Mouse (Mus musculus): ENCODE results near the gene Gm17728. TPM values are rescaled to one million over a fixed set of nuclear protein-coding genes. Genes with fewer than 3 reads are reported as not detected.

Gene Gm17728
- polyA plus RNA-seq, 1 experiment from 2014 or later: not detected

DNA sequence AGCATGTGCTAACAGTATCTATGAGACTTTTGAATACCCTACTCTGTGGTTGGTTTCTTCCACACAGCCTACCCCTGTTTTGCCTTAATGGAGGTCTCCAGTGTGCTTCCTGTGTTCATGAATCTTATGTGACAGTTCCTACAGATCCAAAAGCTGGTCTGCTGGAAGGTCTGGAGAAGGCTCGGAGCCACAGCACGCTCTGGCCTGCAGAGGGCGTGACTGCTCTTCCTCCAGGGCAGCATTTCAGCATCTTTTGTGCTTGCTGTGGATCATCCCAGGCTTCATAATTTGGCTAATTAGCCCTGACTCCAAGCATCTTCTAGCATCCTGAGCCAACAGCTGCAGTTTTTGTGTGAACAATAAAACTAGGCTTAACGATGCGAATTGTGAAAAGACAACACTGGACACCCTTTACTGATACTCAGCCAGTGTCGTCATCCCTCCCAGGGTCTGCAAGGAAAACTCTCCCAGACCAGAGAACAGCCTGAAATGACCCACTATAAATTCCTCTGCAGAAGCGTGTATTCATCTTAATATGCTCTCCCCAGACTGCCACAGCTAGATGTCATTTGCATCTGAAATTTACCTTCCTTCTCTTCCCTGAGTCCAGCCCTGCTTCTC is 6.6 kb downstream of the Gm17728 start:
- TF ChIP-seq EP300 (IDR thresholded peaks at IDR 0.05) (no peak), CTCF (IDR thresholded peaks at IDR 0.05) (no peak)

DNA sequence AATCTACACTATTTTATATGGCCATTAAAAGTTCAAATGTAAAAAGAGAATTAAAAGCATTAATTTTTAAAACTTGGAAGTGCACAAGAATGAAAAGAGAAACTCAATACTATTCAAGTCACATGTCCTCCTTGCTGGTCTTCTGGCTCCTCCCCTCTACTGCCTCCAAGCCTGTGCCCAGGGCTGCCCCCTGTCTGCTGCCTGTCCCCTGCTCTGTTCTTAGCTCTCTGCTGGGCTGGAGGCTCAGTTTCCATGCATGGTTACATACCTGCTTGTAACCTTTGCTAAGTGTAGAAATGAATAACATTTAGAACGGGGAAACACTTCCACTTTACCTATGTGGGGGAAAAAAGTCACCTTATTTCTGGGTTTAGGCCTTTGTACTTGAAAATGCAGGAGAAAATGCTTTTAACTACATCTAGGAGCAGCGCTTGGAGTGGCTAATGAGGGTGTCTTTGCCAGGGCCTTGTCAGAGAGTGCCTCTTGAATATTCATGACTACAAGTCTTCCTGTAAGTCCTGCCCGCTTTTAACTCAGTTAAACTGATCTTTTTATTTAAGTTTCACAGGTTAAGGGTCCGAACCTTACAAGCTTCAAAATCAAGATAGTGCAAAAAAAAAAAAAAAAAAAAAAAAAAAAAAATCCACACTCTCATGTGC is 18.3 kb downstream of the Gm17728 start:
- Histone ChIP-seq H3K4me1 (ENCODE audit: insufficient read depth, low read depth, low read length) (no peaks in the 10 kb centered on the region), H3K27me3 (replicated peaks; ENCODE audit: insufficient read depth, low read length) (no peaks in the 10 kb centered on the region), H3K27ac (ENCODE audit: low read length) (no peak overlapping the region), H3K9me3 (ENCODE audit: low read length) (no peaks in the 10 kb centered on the region), H3K4me2 (replicated peaks; ENCODE audit: low read depth, low read length) (no peak overlapping the region), H3K4me3 (ENCODE audit: low read depth, low read length) (no peak overlapping the region), H3K9ac (replicated peaks; ENCODE audit: low read depth) (no peak overlapping the region), H3K36me3 (ENCODE audit: insufficient read depth, low read length) (no peaks in the 10 kb centered on the region)
- TF ChIP-seq EP300 (IDR thresholded peaks at IDR 0.05) (no peak), CTCF (IDR thresholded peaks at IDR 0.05) (peak; percentile 15; the same call in 1 of the 2 replicates)
- WGBS: 66% methylated on average over 4 of the region's 4 CpGs
- no peak for DNase-seq (ENCODE audit: low spot score)
- no peak for ATAC-seq

More for the DNA sequence above, 6.6 kb downstream of the Gm17728 start:
- WGBS: 68% methylated on average over 7 of the region's 7 CpGs
- no peaks in the 10 kb centered on the region for H3K36me3 ChIP-seq (ENCODE audit: insufficient read depth, low read length)
- DNase-seq (ENCODE audit: low spot score) (no peak), ATAC-seq (no peak)
- no peak overlapping the region for H3K4me2 ChIP-seq (replicated peaks; ENCODE audit: low read depth, low read length)
- no peaks in the 10 kb centered on the region for H3K9me3 ChIP-seq (ENCODE audit: low read length)
- H3K27ac ChIP-seq (ENCODE audit: low read length): no peak overlapping the region
- no peaks in the 10 kb centered on the region for H3K4me1 ChIP-seq (ENCODE audit: insufficient read depth, low read depth, low read length)
- no peak overlapping the region for H3K4me3 ChIP-seq (ENCODE audit: low read depth, low read length)
- H3K9ac ChIP-seq (replicated peaks; ENCODE audit: low read depth): no peak overlapping the region
- no peaks in the 10 kb centered on the region for H3K27me3 ChIP-seq (replicated peaks; ENCODE audit: insufficient read depth, low read length)

DNA sequence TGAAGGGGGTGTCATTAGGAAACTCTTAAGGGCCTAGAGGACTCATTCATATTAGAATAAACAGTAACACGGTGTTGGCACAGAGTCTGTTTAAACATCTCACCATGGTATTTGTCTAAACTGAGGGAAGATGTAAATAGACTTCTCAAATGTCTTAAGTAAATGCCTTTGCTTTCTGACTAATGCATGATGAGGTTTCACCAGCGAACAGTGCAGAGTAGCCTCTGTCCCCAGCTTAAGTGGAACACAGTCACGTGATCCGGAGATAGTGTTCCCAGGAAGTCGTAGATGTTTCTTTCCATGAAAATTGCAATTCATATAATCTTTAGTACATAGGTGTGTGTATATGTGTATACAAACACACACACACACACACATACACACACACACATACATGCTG is 34.5 kb downstream of the Gm17728 start:
- peak; percentile 50 for DNase-seq (ENCODE audit: low spot score)
- 36% methylated on average over 5 of the region's 5 CpGs for WGBS
- Histone ChIP-seq H3K4me1 (ENCODE audit: insufficient read depth, low read depth, low read length) (no peaks in the 10 kb centered on the region), H3K4me2 (replicated peaks; ENCODE audit: low read depth, low read length) (no peak overlapping the region), H3K27me3 (replicated peaks; ENCODE audit: insufficient read depth, low read length) (no peaks in the 10 kb centered on the region), H3K4me3 (ENCODE audit: low read depth, low read length) (no peak overlapping the region), H3K27ac (ENCODE audit: low read length) (no peak overlapping the region), H3K36me3 (ENCODE audit: insufficient read depth, low read length) (no peaks in the 10 kb centered on the region), H3K9ac (replicated peaks; ENCODE audit: low read depth) (no peak overlapping the region), H3K9me3 (ENCODE audit: low read length) (no peaks in the 10 kb centered on the region)
- peak; percentile 67 for ATAC-seq
- TF ChIP-seq CTCF (IDR thresholded peaks at IDR 0.05) (no peak), EP300 (IDR thresholded peaks at IDR 0.05) (no peak)

DNA sequence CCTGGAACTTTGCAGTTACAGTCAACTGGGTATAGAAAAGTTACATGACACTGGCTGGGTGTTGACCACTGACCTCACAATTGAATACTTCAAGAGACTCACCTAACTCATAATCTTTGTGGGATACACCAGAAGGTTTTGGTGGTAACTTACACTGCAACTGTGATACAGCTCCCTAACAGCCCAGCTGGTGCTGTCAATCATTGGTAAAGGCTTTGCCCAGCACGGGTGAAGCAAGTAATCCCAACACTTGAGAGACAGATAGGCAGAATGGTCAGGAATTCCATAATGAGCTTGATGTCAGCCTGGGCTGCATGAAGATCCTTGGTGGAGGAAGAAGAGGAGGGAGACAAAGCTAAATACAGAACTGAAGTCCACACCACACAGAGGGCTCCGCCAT is 39.0 kb downstream of the Gm17728 start:
- Histone ChIP-seq H3K36me3 (ENCODE audit: insufficient read depth, low read length) (no peaks in the 10 kb centered on the region), H3K4me1 (ENCODE audit: insufficient read depth, low read depth, low read length) (no peaks in the 10 kb centered on the region), H3K27ac (ENCODE audit: low read length) (no peak overlapping the region), H3K9me3 (ENCODE audit: low read length) (no peaks in the 10 kb centered on the region), H3K9ac (replicated peaks; ENCODE audit: low read depth) (no peak overlapping the region), H3K4me3 (ENCODE audit: low read depth, low read length) (no peak overlapping the region), H3K4me2 (replicated peaks; ENCODE audit: low read depth, low read length) (no peak overlapping the region), H3K27me3 (replicated peaks; ENCODE audit: insufficient read depth, low read length) (no peaks in the 10 kb centered on the region)
- WGBS: 62% methylated on average over 2 of the region's 2 CpGs
- DNase-seq (ENCODE audit: low spot score): no peak
- ATAC-seq: no peak
- no peak for TF ChIP-seq EP300 (IDR thresholded peaks at IDR 0.05)
- no peak for TF ChIP-seq CTCF (IDR thresholded peaks at IDR 0.05)

Other genes with a start within 250 kb of the Gm17728 start
- not detected in 2 replicates for gene Pabpc6, start 247.7 kb downstream of the Gm17728 start, polyA plus RNA-seq (2015; fragmentation: Nextera tagmentation; extraction: Ambion mirVana)

Data from lung, postnatal 0 days (tissue).